Mouse (Mus musculus): ENCODE data around the gene H2afv.

- TF ChIP-seq ZC3H11A (IDR thresholded peaks at IDR 0.05; ENCODE audit: borderline replicate concordance, low read depth, low read length) (no peak), HCFC1 (IDR thresholded peaks at IDR 0.05; ENCODE audit: borderline replicate concordance, insufficient read depth, low read length) (no peak), CHD2 (IDR thresholded peaks at IDR 0.05; ENCODE audit: low read depth, low read length) (no peak), MAFK (IDR thresholded peaks at IDR 0.05; ENCODE audit: insufficient read depth, low read depth, low read length) (no peak)
Observed at GRCm38 (mm10) chr11:6395565-6395964, 48.7 kb downstream of the H2afv start.
